In the genomic region with DNA sequence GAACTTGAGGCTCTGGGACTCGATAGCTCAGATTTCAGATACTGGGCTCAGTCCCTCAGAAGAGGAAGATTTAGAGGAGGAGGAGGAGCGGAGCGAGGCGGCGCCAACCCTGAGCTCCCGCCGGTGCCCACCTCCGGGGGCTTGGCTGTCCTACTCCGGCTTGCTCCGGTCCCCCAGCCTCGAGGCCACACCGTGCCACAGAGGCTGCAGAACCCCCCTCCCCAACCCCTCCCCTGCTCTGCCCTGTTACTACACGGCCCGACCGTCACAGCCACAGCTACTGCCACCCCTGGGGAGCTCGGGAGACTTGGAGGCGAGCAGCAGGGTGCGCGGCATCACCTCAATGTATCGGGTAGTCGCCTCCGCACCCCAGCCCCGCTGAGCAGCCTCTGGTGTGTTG, we compare ENCODE assay signal across 12 mouse cellular contexts.
DNase-seq lines count a peak whose midpoint lies in the region; ATAC-seq and TF ChIP-seq lines count a peak whose summit lies in the region.
"Had no signal": no experiment of that assay in that cellular context is flagged by ENCODE, and none has a peak within 500 bp of the region (broad histone marks: within the 10 kb centered on the region; RNA-seq: fewer than 3 reads in every experiment).

No protein-coding gene starts in this region.

- H3K4me3 ChIP-seq in heart, embryonic 15.5 days = 0 out of 2 replicates have a peak overlapping the region, but pooled peaks have one; percentile 8
- peak overlapping the region; percentile 44 for H3K4me3 ChIP-seq in testis, adult 2 months (ENCODE audit: control insufficient read depth, low read depth, low read length)
- H3K4me3 ChIP-seq in hindbrain, embryonic 16.5 days (ENCODE audit: low read length) = 0 out of 2 replicates have a peak overlapping the region, but pooled peaks have one; percentile 2
- no peak overlapping the region for H3K4me3 ChIP-seq in neural tube, embryonic 15.5 days (replicated peaks)
- H3K4me3 ChIP-seq: liver, embryonic 12.5 days had no signal

- 0 out of 2 replicates have a peak, but pooled peaks have one; percentile 2 for ATAC-seq in heart, embryonic 15.5 days (replicated peaks; ENCODE audit: insufficient number of reproducible peaks, insufficient read depth, low FRiP score, low read depth)
- ATAC-seq in hindbrain, embryonic 16.5 days = no peak; the same call in 1 of the 2 replicates
- ATAC-seq in neural tube, embryonic 15.5 days (ENCODE audit: low FRiP score) = peak; percentile 38; the same call in 1 of the 2 replicates
- ATAC-seq: liver, embryonic 12.5 days had no signal

- H3K27me3 ChIP-seq in heart, embryonic 15.5 days = no peaks in the 10 kb centered on the region
- H3K27me3 ChIP-seq in testis, adult 2 months (ENCODE audit: control insufficient read depth, insufficient read depth, low read length) = no peaks in the 10 kb centered on the region
- no peaks in the 10 kb centered on the region for H3K27me3 ChIP-seq in hindbrain, embryonic 16.5 days (replicated peaks; ENCODE audit: control insufficient read depth, insufficient read depth, low read length)
- H3K27me3 ChIP-seq in neural tube, embryonic 15.5 days (replicated peaks) = no peaks in the 10 kb centered on the region
- H3K27me3 ChIP-seq: liver, embryonic 12.5 days had no signal

- no peak overlapping the region for H3K9ac ChIP-seq in heart, embryonic 15.5 days
- no peak overlapping the region for H3K9ac ChIP-seq in hindbrain, embryonic 16.5 days (ENCODE audit: low read depth, low read length)
- no peak overlapping the region for H3K9ac ChIP-seq in neural tube, embryonic 15.5 days (replicated peaks)
- H3K9ac ChIP-seq: liver, embryonic 12.5 days had no signal

- no peaks in the 10 kb centered on the region for H3K36me3 ChIP-seq in heart, embryonic 15.5 days
- H3K36me3 ChIP-seq in testis, adult 2 months (ENCODE audit: control insufficient read depth, insufficient read depth, low read length) = no peaks in the 10 kb centered on the region
- H3K36me3 ChIP-seq in hindbrain, embryonic 16.5 days (ENCODE audit: control insufficient read depth, insufficient read depth, low read length) = 0 out of 2 replicates have a peak, but pooled peaks cover 2% of the 10 kb centered on the region
- peaks cover 6% of the 10 kb centered on the region; the same call in 1 of the 2 replicates for H3K36me3 ChIP-seq in neural tube, embryonic 15.5 days

- H3K27ac ChIP-seq in heart, embryonic 15.5 days = no peak overlapping the region
- H3K27ac ChIP-seq in testis, adult 2 months (ENCODE audit: control insufficient read depth, insufficient read depth, low read depth, low read length) = no peak overlapping the region
- H3K27ac ChIP-seq in hindbrain, embryonic 16.5 days (ENCODE audit: low read depth, low read length) = no peak overlapping the region
- H3K27ac ChIP-seq in neural tube, embryonic 15.5 days (replicated peaks) = no peak overlapping the region
- H3K27ac ChIP-seq: liver, embryonic 12.5 days had no signal

- WGBS in heart, embryonic 15.5 days = 73% methylated on average over 22 of the region's 23 CpGs
- 80% methylated on average over 23 of the region's 23 CpGs for WGBS in hindbrain, embryonic 16.5 days
- 79% methylated on average over 23 of the region's 23 CpGs for WGBS in neural tube, embryonic 15.5 days

- TF ChIP-seq POLR2A in testis, adult 2 months (IDR thresholded peaks at IDR 0.05; ENCODE audit: control insufficient read depth, low read depth, low read length) = no peak

- no peaks in the 10 kb centered on the region for H3K9me3 ChIP-seq in heart, embryonic 15.5 days (replicated peaks)
- H3K9me3 ChIP-seq in hindbrain, embryonic 16.5 days (ENCODE audit: control insufficient read depth, low read length) = 0 out of 2 replicates have a peak, but pooled peaks cover 2% of the 10 kb centered on the region
- H3K9me3 ChIP-seq in neural tube, embryonic 15.5 days (replicated peaks) = no peaks in the 10 kb centered on the region; the same call in 1 of the 2 replicates

- intact Hi-C loops in heart, postnatal 25 days (cut with DNase I) = no loop called here
- intact Hi-C loops in left cerebral cortex, postnatal 10 days (cut with DNase I) = no loop called here

- H3K4me1 ChIP-seq in heart, embryonic 15.5 days (replicated peaks) = peaks cover 5% of the 10 kb centered on the region
- no peaks in the 10 kb centered on the region for H3K4me1 ChIP-seq in testis, adult 2 months (ENCODE audit: control insufficient read depth, insufficient read depth, low read length)
- no peaks in the 10 kb centered on the region for H3K4me1 ChIP-seq in hindbrain, embryonic 16.5 days (ENCODE audit: control insufficient read depth, insufficient read depth, low read depth, low read length)
- H3K4me1 ChIP-seq in neural tube, embryonic 15.5 days = no peaks in the 10 kb centered on the region
- H3K4me1 ChIP-seq: liver, embryonic 12.5 days had no signal

- no peak for TF ChIP-seq CTCF in testis, adult 2 months (IDR thresholded peaks at IDR 0.05; ENCODE audit: control insufficient read depth, insufficient read depth, insufficient replicate concordance, low read depth, low read length)

- DNase-seq in heart, postnatal 25 days (ENCODE audit: low spot score) = no peak
- no peak for DNase-seq in testis, postnatal 14 days (ENCODE audit: low spot score)
- DNase-seq in left cerebral cortex, postnatal 10 days (ENCODE audit: extremely low spot score in 1 of 2, low spot score in 2 of 2) = no peak
- no peak for DNase-seq in kidney, postnatal 14 days
- DNase-seq: adrenal gland, postnatal 36 days; lung, postnatal 4 days; retina, postnatal 1 day had no signal

- H3K4me2 ChIP-seq in heart, embryonic 15.5 days = peak overlapping the region; percentile 25
- H3K4me2 ChIP-seq in hindbrain, embryonic 16.5 days (ENCODE audit: low read length) = no peak overlapping the region
- H3K4me2 ChIP-seq in neural tube, embryonic 15.5 days = peak overlapping the region; percentile 22; the same call in 1 of the 2 replicates
- H3K4me2 ChIP-seq: liver, embryonic 12.5 days had no signal
